Mouse (Mus musculus): ENCODE results near the gene Mfsd7a. TPM values are rescaled to one million over a fixed set of nuclear protein-coding genes. Genes with fewer than 3 reads are reported as not detected.

Gene Mfsd7a
- polyA plus RNA-seq, 1 experiment from 2014 or later = not detected

GRCm38 (mm10) chr5:108423427-108423826, 25.3 kb downstream of the Mfsd7a start:
- Histone ChIP-seq H3K9me3 (no peaks in the 10 kb centered on the region), H3K4me1 (no peaks in the 10 kb centered on the region), H3K36me3 (replicated peaks) (no peaks in the 10 kb centered on the region), H3K9ac (no peak overlapping the region), H3K27ac (no peak overlapping the region), H3K4me3 (replicated peaks) (no peak overlapping the region), H3K27me3 (no peaks in the 10 kb centered on the region), H3K4me2 (no peak overlapping the region)
- 89% methylated on average over 2 of the region's 2 CpGs for WGBS
- ATAC-seq (ENCODE audit: low FRiP score) = no peak

- no peak overlapping the region for H3K4me3 ChIP-seq (replicated peaks)
- no peak overlapping the region for H3K9ac ChIP-seq
- 85% methylated on average over 3 of the region's 3 CpGs for WGBS
- no peaks in the 10 kb centered on the region for H3K9me3 ChIP-seq
- no peak overlapping the region for H3K4me2 ChIP-seq
- no peak overlapping the region for H3K27ac ChIP-seq
- no peaks in the 10 kb centered on the region for H3K4me1 ChIP-seq
- no peaks in the 10 kb centered on the region for H3K27me3 ChIP-seq
- ATAC-seq (ENCODE audit: low FRiP score) = no peak
- H3K36me3 ChIP-seq (replicated peaks) = no peaks in the 10 kb centered on the region
Observed at GRCm38 (mm10) chr5:108422741-108423140, 25.9 kb downstream of the Mfsd7a start.

DNA sequence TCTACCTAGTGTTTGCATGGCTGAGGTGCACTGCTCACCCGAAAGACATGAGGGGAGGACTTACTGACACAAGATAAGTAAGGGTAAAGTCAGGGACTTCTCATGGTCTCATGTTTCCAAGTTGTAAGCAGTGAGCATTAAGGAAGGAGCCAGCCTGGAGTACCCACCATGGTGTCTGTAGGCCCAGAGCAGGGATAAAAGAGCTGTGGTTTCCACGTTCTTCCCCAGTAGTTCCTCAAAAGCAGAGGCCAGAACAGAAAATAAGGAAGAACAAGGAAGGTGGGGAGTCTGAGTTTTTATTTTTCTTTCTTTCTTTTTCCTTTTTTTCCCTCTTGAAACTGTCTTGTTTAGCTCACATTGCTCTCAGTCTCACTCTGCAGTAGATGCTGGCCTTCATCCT, 34.0 kb downstream of the Mfsd7a start:
- ATAC-seq (ENCODE audit: low FRiP score) = no peak
- H3K4me2 ChIP-seq = no peak overlapping the region
- 76% methylated on average over 2 of the region's 2 CpGs for WGBS

GRCm38 (mm10) chr5:108406977-108407376, 41.7 kb downstream of the Mfsd7a start:
- no peaks in the 10 kb centered on the region for H3K27me3 ChIP-seq
- WGBS = 82% methylated on average over 2 of the region's 2 CpGs
- H3K4me1 ChIP-seq = no peaks in the 10 kb centered on the region
- no peak overlapping the region for H3K4me3 ChIP-seq (replicated peaks)
- no peak overlapping the region for H3K9ac ChIP-seq
- H3K4me2 ChIP-seq = no peak overlapping the region
- ATAC-seq (ENCODE audit: low FRiP score) = no peak
- no peaks in the 10 kb centered on the region for H3K36me3 ChIP-seq (replicated peaks)
- H3K9me3 ChIP-seq = no peaks in the 10 kb centered on the region
- H3K27ac ChIP-seq = no peak overlapping the region

More for the DNA sequence above, 34.0 kb downstream of the Mfsd7a start:
- no peaks in the 10 kb centered on the region for H3K36me3 ChIP-seq (replicated peaks)
- H3K9me3 ChIP-seq = no peaks in the 10 kb centered on the region
- no peaks in the 10 kb centered on the region for H3K27me3 ChIP-seq
- H3K4me1 ChIP-seq = no peaks in the 10 kb centered on the region
- no peak overlapping the region for H3K27ac ChIP-seq
- H3K9ac ChIP-seq = no peak overlapping the region
- H3K4me3 ChIP-seq (replicated peaks) = no peak overlapping the region

DNA sequence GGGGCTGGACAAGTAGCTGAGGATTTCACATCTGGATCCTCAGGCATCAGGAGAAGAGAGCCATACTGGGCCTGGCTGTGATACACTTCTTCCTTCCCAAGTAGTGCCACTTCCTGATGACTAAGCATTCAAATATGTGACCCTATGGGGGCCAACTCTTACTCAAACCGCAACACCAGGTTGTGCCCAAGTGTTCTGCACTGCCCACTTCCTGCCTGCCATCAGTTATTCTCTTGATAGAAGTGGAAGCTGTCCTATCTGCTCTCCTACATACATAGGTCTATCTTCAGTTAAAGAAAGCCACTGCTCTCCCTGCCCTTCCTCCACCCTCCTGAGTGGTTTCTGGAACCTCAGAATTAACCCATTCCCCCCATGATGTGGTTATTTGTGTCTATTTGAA, 43.2 kb downstream of the Mfsd7a start:
- Histone ChIP-seq H3K4me1 (no peaks in the 10 kb centered on the region), H3K27ac (no peak overlapping the region), H3K27me3 (no peaks in the 10 kb centered on the region), H3K9ac (no peak overlapping the region), H3K4me3 (replicated peaks) (no peak overlapping the region), H3K36me3 (replicated peaks) (no peaks in the 10 kb centered on the region), H3K4me2 (no peak overlapping the region), H3K9me3 (no peaks in the 10 kb centered on the region)
- 75% methylated on average over 1 of the region's 1 CpGs for WGBS
- ATAC-seq (ENCODE audit: low FRiP score) = no peak

DNA sequence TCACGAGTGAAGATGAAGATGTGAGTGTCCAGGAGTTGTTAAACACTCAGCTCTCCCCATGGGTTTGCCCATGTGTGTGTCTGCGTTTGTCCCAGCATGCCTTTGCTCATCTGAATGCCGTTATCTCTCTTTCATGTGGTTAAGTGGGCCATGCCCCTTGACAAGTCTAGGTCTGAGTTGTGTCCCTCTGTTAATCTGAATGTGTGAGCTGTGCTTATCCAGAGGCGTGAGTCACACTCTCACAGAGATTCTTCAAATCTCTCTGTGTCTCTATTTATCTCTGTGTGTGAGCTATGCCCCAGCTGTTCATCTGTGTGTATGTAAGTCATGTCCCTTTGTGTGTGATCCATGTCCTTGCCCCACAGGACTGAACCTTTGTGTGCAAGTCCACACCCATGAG, 45.2 kb downstream of the Mfsd7a start:
- Histone ChIP-seq H3K4me1 (no peaks in the 10 kb centered on the region), H3K36me3 (replicated peaks) (no peaks in the 10 kb centered on the region), H3K4me2 (no peak overlapping the region), H3K9ac (no peak overlapping the region), H3K27me3 (no peaks in the 10 kb centered on the region), H3K27ac (no peak overlapping the region), H3K4me3 (replicated peaks) (no peak overlapping the region), H3K9me3 (no peaks in the 10 kb centered on the region)
- no peak for ATAC-seq (ENCODE audit: low FRiP score)
- 81% methylated on average over 4 of the region's 4 CpGs for WGBS

Other genes with a start within 250 kb of the Mfsd7a start
- gene Dr1, start 180.0 kb downstream of the Mfsd7a start, polyA plus RNA-seq (2016; fragmentation: Nextera tagmentation; extraction: Ambion mirVana) = 54.1 and 54.3 TPM in 2 replicates
- 7.3 and 8.3 TPM in 2 replicates for gene Pigg, start 136.3 kb downstream of the Mfsd7a start, polyA plus RNA-seq (2016; fragmentation: Nextera tagmentation; extraction: Ambion mirVana)
- 0.10 TPM in 1 of 2 replicates, not detected in the other for gene Gm42517, start 81.0 kb downstream of the Mfsd7a start, polyA plus RNA-seq (2016; fragmentation: Nextera tagmentation; extraction: Ambion mirVana)
- gene Pde6b, start 60.5 kb downstream of the Mfsd7a start, polyA plus RNA-seq (2016; fragmentation: Nextera tagmentation; extraction: Ambion mirVana) = 0.17 TPM in 1 of 2 replicates, not detected in the other
- 430 and 435 TPM in 2 replicates for gene Atp5k, start 14.4 kb downstream of the Mfsd7a start, polyA plus RNA-seq (2016; fragmentation: Nextera tagmentation; extraction: Ambion mirVana)
- gene Pcgf3, start 12.3 kb upstream of the Mfsd7a start, polyA plus RNA-seq (2016; fragmentation: Nextera tagmentation; extraction: Ambion mirVana) = 36.2 and 36.8 TPM in 2 replicates
- gene Cplx1, start 101.1 kb upstream of the Mfsd7a start, polyA plus RNA-seq (2016; fragmentation: Nextera tagmentation; extraction: Ambion mirVana) = 12.3 and 12.5 TPM in 2 replicates
- 57.7 and 61.0 TPM in 2 replicates for gene Gak, start 180.9 kb upstream of the Mfsd7a start, polyA plus RNA-seq (2016; fragmentation: Nextera tagmentation; extraction: Ambion mirVana)
- 19.6 and 20.0 TPM in 2 replicates for gene Tmem175, start 180.9 kb upstream of the Mfsd7a start, polyA plus RNA-seq (2016; fragmentation: Nextera tagmentation; extraction: Ambion mirVana)
- 9.5 and 9.6 TPM in 2 replicates for gene Idua, start 211.4 kb upstream of the Mfsd7a start, polyA plus RNA-seq (2016; fragmentation: Nextera tagmentation; extraction: Ambion mirVana)
- 19.7 and 20.7 TPM in 2 replicates for gene Dgkq, start 220.8 kb upstream of the Mfsd7a start, polyA plus RNA-seq (2016; fragmentation: Nextera tagmentation; extraction: Ambion mirVana)
- 1.2 TPM in 2 replicates for gene Slc26a1, start 226.7 kb upstream of the Mfsd7a start, polyA plus RNA-seq (2016; fragmentation: Nextera tagmentation; extraction: Ambion mirVana)
- gene Fgfrl1, start 243.5 kb upstream of the Mfsd7a start, polyA plus RNA-seq (2016; fragmentation: Nextera tagmentation; extraction: Ambion mirVana) = 17.6 and 19.3 TPM in 2 replicates